Mouse (Mus musculus) kidney, adult 2 months (tissue): ENCODE data around the gene Cant1. TPM values are rescaled to one million over a fixed set of nuclear protein-coding genes. Genes with fewer than 3 reads are reported as not detected.
A peak's percentile ranks its signal among the peaks of the same experiment; 100 is the strongest.
"Not testable (repeated sequence)": the region's sequence is repeated elsewhere in the genome, so short reads cannot be mapped to it uniquely, and the experiment has no call there.

Experiments
- DNase-seq: peaks from one replicate; pipeline ENCODE4 v3.0.0; 2021
- H3K27ac ChIP-seq: fragments of 200-500 bp; 2 replicates; pipeline ENCODE4 v1.5.1; 2012; ENCODE audit warnings: low read depth, low read length, control low read depth, inconsistent platforms; ENCODE audit not compliant: insufficient read depth
- H3K27me3 ChIP-seq: fragments of 200-500 bp; replicated peaks from 2 replicates; pipeline ENCODE4 v1.6.1; 2012; ENCODE audit warnings: mild to moderate bottlenecking, moderate library complexity, low read length, inconsistent platforms; ENCODE audit not compliant: control insufficient read depth, insufficient read depth
- H3K36me3 ChIP-seq: fragments of 200-500 bp; 2 replicates; pipeline ENCODE4 v1.6.1; 2012; ENCODE audit warnings: mild to moderate bottlenecking, moderate library complexity, low read length, inconsistent platforms; ENCODE audit not compliant: control insufficient read depth, insufficient read depth
- H3K4me1 ChIP-seq: fragments of 200-500 bp; 2 replicates; pipeline ENCODE4 v1.6.1; 2011; ENCODE audit warnings: low read length; ENCODE audit not compliant: control insufficient read depth, insufficient read depth
- H3K4me3 ChIP-seq: fragments of 200-500 bp; 2 replicates; pipeline ENCODE4 v1.5.1; 2011; ENCODE audit warnings: mild to moderate bottlenecking, low read depth, low read length, control low read depth; ENCODE audit not compliant: insufficient read depth
- CTCF ChIP-seq: fragments of 200-500 bp; conservative IDR thresholded peaks from 2 replicates; pipeline ENCODE4 v1.5.1; 2011; ENCODE audit warnings: low read depth, mild to moderate bottlenecking, control low read depth, low read length, moderate library complexity, mixed read lengths; ENCODE audit not compliant: insufficient read depth, insufficient read length
- POLR2A ChIP-seq: fragments of 200-500 bp; IDR thresholded peaks from one replicate; pipeline ENCODE4 v1.6.1; 2011; ENCODE audit warnings: low read depth, low read length, control low read depth
- WGBS: fragments of 180-500 bp; shearing (Covaris S2); methylation state at CpG from one replicate; pipeline ENCODE4 v1.1.7; 2018; 5-methylcytosine and 5-hydroxymethylcytosine counted together
- polyA plus RNA-seq: library from polyadenylated mRNA; depleted of rRNA; stranded (reverse); fragments of >200 nt; gene quantifications from 2 replicates; pipeline ENCODE4 v1.2.3, GENCODE M21; 2012

Gene Cant1
- polyA plus RNA-seq, 1 experiment, result 42.6 TPM

DNA sequence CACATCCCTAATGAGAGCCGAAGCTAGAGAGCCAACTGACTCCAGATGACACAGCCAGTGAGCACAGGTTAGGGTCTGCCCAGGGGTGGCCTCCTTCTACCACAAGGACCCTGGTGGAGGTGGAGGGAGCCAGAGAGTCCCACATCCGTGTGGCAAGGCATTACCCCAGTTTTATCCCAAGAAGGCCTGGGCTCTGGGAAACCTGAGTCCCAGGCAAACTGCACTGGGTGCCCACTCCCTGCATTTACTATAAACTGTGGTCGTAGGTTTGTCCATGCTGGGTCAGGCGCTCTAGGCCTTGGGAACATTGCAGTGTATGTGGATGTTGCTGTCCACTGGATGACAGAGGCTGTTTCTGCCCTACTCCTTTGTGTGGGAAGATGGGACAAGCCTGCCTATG, 17.7 kb downstream of the Cant1 start:
- peak overlapping the region; percentile 60 for H3K4me3 ChIP-seq
- DNase-seq, result no peak
- no peak for TF ChIP-seq POLR2A
- TF ChIP-seq CTCF, result no peak
- 67% methylated on average over 4 of the region's 4 CpGs for WGBS
- no peaks in the 10 kb centered on the region for H3K36me3 ChIP-seq
- H3K4me1 ChIP-seq, result peaks cover 7% of the 10 kb centered on the region
- peak overlapping the region; percentile 69 for H3K27ac ChIP-seq
- H3K27me3 ChIP-seq, result no peaks in the 10 kb centered on the region

DNA sequence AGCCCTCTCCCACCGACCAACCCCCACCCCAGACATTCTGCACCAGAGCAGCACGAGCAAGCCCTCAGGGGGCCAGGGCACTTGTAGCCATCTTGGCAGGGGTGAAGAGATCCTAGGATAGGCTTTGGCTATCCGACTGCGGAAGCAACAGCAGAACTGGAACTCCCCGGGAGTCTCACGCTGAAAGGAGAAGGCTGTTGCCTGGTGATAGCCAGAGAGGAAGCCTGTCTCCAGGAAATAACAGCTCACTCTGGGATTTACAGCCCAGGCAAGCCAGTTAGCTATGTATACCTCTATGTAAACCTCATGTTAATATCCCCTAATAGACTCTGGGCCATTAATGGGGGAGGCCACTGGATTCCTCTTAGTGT, 18.3 kb downstream of the Cant1 start:
- Histone ChIP-seq H3K4me1 (peaks cover 5% of the 10 kb centered on the region), H3K36me3 (no peaks in the 10 kb centered on the region), H3K27ac (peak overlapping the region; percentile 69; the same call in 1 of the 2 replicates), H3K4me3 (peak overlapping the region; percentile 23), H3K27me3 (no peaks in the 10 kb centered on the region)
- TF ChIP-seq POLR2A (no peak), CTCF (no peak)
- WGBS, result 24% methylated on average over 6 of the region's 6 CpGs
- peak; percentile 53 for DNase-seq

DNA sequence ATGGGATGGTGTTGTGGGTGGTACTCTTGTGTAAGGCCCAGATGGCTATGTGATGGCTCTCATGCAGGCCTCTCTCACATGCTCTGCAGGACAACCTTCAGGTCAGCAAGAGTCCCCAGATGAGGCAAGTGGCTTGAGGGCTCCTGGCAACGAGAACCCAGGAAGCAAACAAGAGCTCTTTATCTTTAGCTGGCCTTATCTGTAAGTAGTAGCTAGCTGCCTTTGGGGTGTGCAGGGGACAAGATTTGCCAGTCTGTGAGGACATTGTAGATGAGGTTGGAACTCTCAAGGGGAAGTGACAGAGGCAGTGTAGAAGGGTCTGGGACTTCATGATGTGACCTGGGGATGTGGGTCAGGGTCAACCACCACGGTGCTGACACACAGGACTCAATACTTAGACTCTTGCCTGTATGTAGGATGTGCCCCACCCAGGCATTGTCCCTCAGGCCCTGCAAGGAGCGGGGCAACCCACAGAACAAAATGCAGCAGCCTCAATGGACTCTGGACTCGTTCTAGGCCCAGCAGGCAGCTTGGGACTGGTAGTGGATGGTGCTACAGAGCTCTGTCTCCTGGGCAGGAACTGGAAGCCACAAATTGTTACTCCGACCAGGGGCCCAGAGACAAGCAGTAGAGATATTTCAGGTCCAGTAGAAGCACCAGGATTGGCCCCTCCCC, 18.9 kb downstream of the Cant1 start:
- 51% methylated on average over 5 of the region's 5 CpGs for WGBS
- no peaks in the 10 kb centered on the region for H3K27me3 ChIP-seq
- peaks cover 5% of the 10 kb centered on the region for H3K4me1 ChIP-seq
- no peak for DNase-seq
- 0 out of 2 replicates have a peak overlapping the region, but pooled peaks have one; percentile 2 for H3K27ac ChIP-seq
- no peaks in the 10 kb centered on the region for H3K36me3 ChIP-seq
- no peak for TF ChIP-seq CTCF
- TF ChIP-seq POLR2A, result no peak
- peak overlapping the region; percentile 23 for H3K4me3 ChIP-seq

DNA sequence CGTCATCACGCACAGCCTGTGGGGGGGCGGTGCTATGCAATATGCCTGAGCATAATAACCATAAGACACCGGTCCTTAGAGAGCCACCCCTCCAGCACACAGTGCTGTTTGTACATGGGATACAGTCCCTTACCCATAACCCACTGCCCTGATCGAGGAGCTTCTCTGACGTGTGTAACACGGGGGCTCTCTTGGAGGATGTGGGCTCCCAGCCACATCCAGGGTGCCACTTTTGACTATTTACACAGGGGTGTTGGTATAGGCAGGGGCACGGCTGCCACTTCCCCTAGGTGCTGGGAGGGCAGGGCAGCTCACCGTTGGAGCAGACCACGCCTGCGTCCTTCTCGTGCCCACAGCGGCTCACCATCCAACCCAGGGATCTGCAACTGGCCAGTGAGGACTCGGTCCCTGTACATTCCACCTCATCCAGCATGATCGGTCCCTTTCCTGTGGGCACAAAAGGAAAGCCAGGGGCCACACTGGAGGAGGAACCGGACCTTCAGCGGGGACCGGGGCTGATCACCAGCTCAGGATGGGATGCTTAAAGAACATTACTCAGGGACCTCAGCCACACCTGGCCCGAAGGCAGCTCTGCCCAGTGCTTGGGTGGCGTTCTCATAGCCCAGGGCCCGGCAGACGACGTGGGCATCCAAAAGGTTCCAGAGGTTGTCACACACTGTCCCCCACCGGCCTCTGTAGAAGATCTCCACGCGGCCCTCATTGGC, 20.9 kb downstream of the Cant1 start:
- no peaks in the 10 kb centered on the region for H3K36me3 ChIP-seq
- no peak overlapping the region for H3K27ac ChIP-seq
- 94% methylated on average over 26 of the region's 26 CpGs for WGBS
- H3K27me3 ChIP-seq, result no peaks in the 10 kb centered on the region
- TF ChIP-seq CTCF (no peak), POLR2A (no peak)
- H3K4me1 ChIP-seq, result peaks cover 5% of the 10 kb centered on the region
- DNase-seq, result no peak
- no peak overlapping the region for H3K4me3 ChIP-seq

DNA sequence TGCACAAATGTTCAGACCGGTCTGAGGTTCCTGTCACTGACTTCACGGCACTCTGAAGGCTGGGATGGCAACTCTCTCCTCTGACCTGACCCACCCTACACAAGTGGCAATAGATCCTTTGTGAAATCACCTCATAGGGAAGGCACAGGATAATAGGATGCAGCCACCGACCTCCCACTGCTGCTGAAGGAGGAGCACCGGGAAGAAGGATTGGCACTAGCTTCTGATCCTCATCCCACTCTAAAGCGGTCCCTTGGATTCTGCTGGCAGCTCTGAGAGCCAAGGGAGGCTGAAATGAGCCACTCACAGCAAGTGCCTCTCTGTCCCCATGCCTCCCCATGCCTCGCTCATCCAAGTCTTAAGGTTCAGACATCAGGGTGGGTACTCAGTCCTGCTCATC, 24.3 kb downstream of the Cant1 start:
- no peak for DNase-seq
- WGBS, result 52% methylated on average over 6 of the region's 6 CpGs
- H3K27ac ChIP-seq, result no peak overlapping the region
- TF ChIP-seq CTCF (no peak), POLR2A (no peak)
- H3K36me3 ChIP-seq, result no peaks in the 10 kb centered on the region
- no peak overlapping the region for H3K4me3 ChIP-seq
- H3K27me3 ChIP-seq, result no peaks in the 10 kb centered on the region
- no peaks in the 10 kb centered on the region for H3K4me1 ChIP-seq

DNA sequence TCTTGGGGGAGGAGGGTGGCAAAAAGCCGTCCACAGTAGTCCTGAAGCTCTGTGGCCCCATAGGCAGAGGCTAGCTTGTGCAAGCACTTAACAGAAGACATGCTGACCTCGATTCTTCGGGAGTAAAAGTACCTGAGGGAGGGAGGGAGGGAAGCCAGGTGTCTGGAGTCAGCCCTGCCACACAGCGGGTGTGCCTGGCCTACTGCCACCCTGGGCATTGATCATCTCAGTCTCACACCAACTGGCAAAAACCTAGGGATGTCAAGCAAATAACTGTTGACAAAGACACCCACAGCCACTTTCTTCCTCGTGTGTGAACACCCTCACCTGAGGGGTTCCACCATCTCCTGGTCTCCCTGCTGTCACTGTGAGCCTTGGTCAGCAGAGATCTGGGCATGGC, 24.9 kb downstream of the Cant1 start:
- Histone ChIP-seq H3K27ac (no peak overlapping the region), H3K36me3 (no peaks in the 10 kb centered on the region), H3K27me3 (no peaks in the 10 kb centered on the region), H3K4me3 (no peak overlapping the region), H3K4me1 (no peaks in the 10 kb centered on the region)
- TF ChIP-seq POLR2A (no peak), CTCF (no peak)
- DNase-seq, result no peak
- WGBS, result 63% methylated on average over 5 of the region's 5 CpGs

DNA sequence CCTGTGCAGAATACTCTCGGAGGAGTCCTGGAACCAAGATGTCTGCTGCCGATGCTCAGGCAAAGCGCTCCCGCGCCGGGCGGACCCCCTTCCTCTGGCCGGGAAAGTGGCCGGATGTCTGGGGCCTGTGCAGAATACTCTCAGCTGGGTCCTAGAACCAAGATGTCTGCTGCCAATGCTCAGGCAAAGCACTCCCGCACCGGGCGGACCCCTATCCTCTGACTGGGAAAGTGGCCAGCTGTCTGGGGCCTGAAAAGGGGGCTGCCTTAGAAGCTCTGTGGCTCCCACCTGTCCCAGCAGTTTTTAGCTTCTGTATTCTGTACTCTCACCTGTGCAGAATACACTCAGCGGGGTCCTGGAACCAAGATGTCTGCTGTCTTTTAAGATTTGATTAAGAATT, 31.1 kb downstream of the Cant1 start:
- not testable (repeated sequence) for H3K4me1 ChIP-seq, H3K36me3 ChIP-seq, H3K27me3 ChIP-seq, H3K4me3 ChIP-seq, DNase-seq, H3K27ac ChIP-seq
- 94% methylated on average over 13 of the region's 13 CpGs for WGBS
